Mouse (Mus musculus) liver, adult 10 weeks (tissue): ENCODE results near the gene Zbtb3. TPM values are rescaled to one million over a fixed set of nuclear protein-coding genes. Genes with fewer than 3 reads are reported as not detected.

Experiments used
- polyA plus RNA-seq: library from polyadenylated mRNA; stranded (reverse); fragments of 350-450 nt; fragmentation: Illumina TruSeq; extraction: RNeasy Lipid Tissue Mini Kit (QIAGEN cat#74804); gene quantifications from one replicate; pipeline ENCODE4 v1.2.3, GENCODE M21; 2014; ENCODE audit warnings: low read depth, low replicate concordance

The Zbtb3 gene
- polyA plus RNA-seq, result not detected

GRCm38 (mm10) chr19:8802130-8802821 lies at the start of gene Zbtb3:
TSS of gene Zbtb3 (plus strand) at chr19:8802555.

DNA sequence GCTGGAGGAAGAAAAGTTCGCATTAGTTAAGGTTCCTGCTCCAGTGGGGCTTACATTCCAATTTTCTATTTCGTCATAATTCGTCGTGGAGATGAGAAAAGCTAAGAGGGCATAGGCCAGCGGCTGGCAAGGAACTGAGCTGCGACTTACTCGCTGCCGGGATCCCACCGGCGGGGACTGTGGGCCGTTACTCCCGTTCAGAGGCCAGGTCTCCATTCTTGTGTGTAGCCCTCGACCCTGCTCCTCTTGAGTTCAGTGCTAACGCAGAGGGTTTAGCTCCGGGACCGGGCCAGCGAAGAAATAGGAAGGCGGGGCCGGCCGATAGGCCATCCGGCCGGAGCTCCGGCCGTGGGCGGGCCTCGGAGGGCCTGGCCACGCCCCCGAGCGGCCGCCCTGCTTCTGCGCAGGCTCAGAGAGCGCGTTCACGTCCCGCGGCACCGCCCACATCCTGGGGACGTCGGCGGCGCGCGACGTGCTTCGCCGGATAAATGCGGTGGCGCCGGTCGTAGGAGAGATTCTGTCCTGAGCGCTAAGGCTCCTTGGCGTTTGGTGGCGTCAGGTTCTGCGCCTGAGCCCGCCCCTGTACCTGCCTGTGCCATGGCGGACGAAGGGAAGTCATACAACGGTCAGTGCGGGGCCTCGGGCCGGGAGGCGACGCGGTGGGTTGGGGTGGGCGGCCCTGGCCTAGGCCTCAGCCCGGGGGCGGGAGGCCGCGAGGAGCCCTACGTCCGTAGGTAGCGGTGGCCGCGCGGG lies 45.5 kb upstream of the Zbtb3 start, which contains the start of gene Nxf1:
Gene Nxf1 (plus strand): TSS at position 439 of the 753 bp plus-strand sequence.

GRCm38 (mm10) chr19:8770567-8771270 lies 31.6 kb upstream of the Zbtb3 start, which contains the start of gene Tmem223:
TSS of gene Tmem223 (plus strand) at chr19:8770996.

GRCm38 (mm10) chr19:8774086-8774835 lies 28.1 kb upstream of the Zbtb3 start, which contains the start of gene Tmem179b:
TSS of gene Tmem179b (minus strand) at chr19:8774467.

DNA sequence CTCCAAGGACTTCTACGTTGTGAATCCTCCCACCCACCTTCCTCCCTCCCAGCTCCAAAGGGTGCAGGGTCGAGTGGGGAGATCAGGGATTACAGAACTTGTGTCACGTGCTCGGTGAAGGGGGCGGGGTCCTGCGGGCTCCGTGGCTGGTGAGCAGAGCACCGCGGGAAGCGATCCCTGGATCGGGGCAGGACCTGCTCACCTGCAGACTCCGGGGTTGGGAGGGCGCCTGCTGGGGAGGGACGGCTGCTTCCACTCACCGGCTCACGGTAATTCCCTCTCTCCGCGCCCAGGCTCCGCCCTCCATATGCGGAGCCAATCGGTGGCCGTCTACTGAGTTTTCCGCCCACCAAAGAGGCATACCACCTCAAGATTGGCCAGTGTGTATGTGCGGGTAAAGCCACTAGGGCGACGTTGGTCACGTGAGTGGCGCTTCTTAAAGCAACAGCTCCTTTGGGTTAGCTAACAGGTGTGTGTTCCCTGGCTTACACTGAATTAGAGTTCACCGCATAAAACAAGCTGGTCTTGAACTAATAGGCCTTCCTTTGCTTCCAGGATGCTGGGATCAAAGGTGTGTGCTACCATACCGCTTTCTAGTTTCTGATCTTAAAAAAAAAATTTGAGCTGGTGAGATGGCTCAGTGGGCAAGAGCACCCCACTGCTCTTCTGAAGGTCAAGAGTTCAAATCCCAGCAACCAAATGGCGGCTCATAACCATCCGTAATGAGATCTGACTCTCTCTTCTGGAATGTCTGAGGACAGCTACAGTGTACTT lies 16.2 kb upstream of the Zbtb3 start, which contains the start of gene Taf6l:
Gene Taf6l (minus strand): TSS at position 410 of the 774 bp plus-strand sequence.

DNA sequence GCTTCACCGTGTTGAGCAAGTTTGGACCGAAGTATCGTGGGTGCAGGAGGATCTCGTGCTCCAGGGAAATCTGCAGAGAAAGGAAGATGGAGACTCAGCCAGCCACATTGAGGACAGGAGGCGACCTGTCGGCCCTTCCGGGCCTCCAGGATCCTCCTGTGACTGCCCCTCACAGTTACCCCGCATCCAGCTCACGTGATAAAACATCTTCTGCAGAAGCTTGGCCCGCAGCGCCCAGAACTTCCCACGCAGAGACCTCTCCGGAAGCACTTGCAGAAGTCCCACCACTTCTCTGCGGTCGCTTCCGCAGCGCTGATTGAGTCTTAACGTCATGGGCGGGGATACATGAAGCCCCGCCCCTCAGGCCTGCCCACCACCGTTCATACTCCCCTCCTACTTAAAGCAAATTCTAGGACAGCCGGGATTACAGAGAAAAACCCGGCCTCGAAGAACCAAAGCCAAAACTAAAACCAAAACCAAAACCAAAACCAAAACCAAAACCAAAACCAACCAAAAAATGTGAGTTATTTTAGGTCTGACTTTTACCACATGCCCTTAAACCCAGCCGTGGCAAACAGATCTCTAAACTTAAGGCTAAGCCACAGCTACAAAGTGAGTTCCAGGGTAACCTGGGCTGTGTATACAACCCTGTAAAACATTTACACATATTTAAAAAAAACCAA lies 4.0 kb upstream of the Zbtb3 start, which contains the start of gene Polr2g:
Gene Polr2g (minus strand): TSS at position 314 of the 683 bp plus-strand sequence.

DNA sequence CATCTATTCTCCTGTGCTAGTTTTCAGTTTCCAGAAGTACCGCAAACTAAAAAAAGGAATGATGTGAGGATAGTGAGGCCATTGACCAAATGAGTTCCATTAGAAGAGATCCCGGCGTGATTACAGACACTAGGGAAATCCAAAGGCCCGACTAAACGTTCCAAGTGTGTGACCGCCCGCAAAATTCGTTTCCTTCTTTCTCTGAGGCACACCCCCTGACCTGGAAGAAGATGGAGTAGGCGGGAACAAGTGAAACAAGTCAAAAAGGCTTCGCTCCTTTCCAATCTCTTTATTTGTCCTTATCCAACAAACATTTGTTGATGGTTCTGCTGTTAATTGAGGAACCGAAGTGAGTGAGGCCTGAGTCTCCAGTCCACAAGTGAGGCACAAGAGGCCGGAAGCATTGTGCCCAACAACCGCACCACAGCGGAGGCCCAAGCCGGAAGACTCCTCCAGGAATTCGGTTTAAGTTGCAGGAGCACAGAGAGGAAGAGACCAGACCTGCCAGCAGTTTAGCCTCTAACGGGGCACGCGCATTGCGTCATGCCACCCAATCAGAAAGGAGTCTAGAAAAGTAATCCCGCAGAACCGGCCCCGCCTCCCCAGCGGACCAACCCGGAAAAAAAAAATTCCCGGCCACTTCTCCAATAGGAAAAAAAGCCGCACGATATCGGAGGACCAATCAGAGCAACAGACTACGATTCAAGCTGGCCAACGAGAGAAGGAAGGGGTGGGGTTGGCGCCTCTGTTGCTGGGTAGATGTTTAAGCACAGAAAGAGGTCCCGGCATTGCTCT lies 16.6 kb downstream of the Zbtb3 start, which contains the start of gene Ttc9c:
Gene Ttc9c (minus strand): TSS at position 533 of the 795 bp plus-strand sequence.

DNA sequence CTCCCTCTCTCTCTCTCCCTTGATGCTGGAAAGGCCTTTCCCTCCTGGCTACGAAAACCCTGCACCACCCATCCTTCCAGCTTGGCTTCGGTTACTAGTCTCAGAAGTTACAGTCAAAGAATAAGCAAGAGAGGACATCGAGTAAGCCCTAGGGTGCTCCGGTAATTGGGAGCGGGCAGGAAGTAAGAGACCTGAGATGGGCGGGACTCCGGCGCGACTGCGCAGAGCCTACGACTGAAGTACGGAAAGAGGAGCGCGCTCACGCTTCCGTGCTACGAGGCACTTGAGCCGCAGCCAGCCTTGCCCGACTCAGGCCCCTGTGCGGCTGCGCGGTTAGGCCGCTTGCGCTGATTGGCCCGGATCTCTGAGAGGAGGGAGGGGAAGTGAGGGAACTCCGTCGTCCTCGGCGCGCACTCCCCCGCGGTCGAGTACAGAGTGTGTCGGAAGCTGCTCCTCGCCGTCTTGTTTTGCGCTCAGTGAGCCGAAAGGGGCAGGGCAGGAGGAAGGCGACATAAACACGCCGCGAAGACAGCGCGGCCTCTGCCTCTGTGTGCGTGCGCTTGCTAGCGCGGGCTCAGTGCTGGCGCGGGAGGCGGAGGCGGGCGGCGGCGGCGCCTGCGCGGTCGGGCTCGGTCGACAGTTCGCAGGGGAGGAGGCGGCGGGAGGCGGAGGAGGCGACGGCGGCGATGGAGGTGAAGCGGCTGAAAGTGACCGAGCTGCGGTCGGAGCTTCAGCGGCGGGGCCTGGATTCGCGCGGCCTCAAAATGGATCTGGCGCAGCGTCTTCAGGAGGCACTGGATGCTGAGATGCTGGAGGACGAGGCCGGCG lies 17.5 kb downstream of the Zbtb3 start, which contains the start of gene Hnrnpul2:
Gene Hnrnpul2 (plus strand): TSS at position 415 of the 828 bp plus-strand sequence.

DNA sequence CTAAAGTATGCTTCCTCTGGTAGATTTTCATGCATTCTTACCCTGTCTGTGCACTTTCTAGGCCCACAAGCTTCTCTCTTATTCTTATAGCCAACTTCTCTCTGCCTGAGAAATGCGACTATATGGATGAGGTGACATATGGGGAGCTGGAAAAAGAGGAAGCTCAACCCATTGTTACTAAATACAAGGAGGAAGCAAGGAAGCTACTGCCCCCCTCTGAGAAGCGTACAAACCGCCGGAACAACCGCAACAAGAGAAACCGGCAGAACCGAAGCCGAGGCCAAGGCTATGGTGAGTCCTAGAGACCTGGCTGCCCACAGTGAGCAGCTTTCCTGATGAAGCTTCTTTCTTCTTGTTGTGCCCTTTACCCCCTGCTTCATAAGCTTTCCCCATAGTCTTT lies 27.3 kb downstream of the Zbtb3 start, which contains the start of gene AC129217.1:
Gene AC129217.1 (plus strand): TSS at position 114 of the 400 bp plus-strand sequence.

DNA sequence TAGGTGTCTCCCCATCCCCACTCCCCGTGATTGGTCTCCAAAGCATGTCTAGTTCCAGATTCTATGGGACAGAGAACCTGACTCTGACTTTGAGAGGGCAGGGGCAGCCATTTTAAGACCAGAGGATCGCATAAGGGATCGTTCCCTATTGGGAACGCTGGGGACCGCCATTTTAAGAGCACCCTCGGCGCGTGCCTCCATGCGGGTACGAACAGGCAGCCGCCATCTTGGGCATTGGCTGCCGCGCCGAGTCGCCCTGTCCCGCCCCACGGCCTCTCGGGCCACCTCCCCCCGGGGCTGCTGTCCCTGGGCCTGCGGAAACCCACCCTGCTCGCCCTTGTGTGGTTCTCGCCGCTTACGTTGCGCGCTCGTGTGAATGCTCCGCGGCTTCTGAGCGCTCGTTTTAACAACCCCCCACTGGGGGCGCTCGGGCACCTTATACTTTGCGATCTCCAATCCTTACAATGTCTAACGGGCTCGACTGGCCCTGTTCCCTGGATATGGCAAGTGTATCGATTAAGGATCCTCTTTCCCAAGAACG lies 35.0 kb downstream of the Zbtb3 start, which contains the start of gene Bscl2:
Gene Bscl2 (plus strand): TSS at position 217 of the 541 bp plus-strand sequence.

GRCm38 (mm10) chr19:8839103-8839907 lies 37.0 kb downstream of the Zbtb3 start, which contains the start of gene Gng3:
TSS of gene Gng3 (minus strand) at chr19:8839194.

DNA sequence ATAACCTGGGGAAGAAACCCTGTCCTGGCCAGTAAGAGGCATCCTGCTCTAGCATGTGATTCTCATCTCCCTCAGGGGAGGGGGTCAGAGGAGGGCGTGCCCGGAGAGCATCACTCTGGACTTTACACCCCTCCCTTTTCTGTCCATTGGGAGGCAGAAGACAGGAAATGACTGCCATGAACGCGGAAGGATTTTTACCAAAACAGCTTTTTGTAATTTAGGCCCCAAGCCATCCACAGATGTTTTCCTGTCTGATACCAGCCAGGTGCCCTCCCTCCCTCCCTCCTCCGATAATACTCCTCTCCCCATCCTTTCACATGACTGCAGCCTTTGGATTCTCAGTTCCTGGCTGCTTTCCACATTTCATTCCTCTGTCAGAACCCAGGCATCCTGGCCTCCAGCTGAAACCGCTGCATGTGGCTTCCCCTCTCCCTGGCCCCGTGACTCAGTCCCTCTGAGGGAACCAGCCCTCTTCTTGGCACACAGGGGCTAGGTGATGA lies 48.1 kb downstream of the Zbtb3 start, which contains the start of gene Lrrn4cl:
Gene Lrrn4cl (plus strand): TSS at position 367 of the 500 bp plus-strand sequence.

